Mouse (Mus musculus): ENCODE results near the gene Apba1.
A peak's percentile ranks its signal among the peaks of the same experiment; 100 is the strongest.

Gene Apba1

DNA sequence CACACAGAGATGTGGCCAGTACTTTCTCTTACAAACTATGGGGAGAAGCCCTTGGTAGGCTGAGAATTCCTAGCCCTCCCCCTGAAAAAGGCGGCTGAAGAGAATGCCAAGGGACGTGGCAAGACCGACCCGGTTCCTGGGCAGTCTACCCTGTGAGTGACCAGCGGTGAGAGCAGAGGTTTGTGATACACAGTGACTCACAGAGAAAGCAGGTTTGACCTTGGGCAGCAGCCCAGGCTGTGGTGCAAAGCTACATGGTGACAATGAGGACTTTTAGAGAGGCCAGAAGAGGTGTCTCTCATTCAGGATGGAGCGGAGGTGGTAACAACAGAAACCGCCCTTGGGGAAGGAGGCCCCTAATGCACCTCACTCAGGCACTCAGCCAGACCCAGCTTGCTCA lies 212.7 kb downstream of the Apba1 start:
- DNase-seq (ENCODE audit: low spot score in 2 of 2): no peak

DNA sequence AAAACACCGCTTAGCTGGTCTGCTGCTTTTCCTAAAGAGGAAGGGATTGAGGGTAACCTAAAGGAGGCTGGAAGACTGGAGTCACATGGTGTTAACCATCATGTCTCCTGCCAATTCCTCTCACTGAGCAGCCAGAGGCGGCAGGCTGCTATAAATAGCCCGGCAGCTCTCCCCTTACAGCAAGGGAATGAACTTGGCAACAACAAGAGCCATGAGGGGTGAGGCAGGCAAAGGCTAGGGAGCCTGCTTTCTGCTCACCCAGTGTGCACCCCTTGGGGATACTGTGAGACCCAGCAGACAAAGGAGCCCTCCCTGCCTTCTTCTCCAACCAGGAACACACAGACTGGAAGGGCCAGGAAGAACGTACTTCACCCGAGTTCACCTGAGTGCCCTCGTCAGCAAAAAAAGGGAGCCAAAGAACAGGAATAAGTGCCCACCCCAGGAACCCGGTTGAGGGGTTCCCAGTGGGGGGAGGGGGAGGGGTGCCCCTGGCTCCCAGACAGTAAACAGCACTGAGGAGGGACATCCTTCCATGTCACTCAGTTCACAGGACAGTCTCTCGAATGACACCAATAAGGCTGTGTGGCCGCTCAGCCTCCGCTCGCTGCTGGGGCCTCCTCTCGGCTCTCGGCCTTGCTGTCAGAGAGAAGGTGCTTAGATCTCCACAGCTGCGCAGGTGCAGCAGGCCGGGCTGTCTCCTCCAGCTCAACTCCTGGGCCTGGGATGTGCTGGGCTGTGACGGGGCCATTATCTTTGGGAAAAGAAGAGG lies 214.4 kb downstream of the Apba1 start:
- peak in 1 of 2 experiments; percentile 10 for DNase-seq (ENCODE audit: low spot score in 2 of 2)

DNA sequence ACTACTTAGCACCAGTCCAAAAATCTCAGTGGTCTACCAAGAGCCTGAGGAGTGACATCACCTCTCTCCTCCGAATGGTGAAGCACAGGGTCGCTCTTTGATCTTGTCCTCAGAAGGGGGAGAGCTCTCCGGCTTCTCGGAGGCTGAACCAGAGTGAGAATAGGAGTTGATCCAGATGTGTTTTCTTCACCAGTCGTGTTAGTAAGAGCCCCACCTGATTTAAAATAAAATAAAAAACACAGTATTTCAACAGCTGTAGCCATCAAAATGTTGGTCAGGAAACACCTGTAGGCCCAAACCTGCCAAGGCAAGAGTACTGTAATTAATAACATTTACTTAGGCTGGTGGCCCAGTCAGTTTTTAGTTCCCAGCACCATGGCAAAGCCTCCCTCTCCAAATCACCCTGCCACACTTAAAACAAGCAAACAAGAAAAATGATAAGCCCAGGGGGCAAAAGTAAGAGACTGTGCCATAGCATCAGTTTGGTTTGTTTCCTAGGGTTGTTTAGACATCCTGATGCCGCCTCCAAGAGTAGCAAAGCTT lies 219.3 kb downstream of the Apba1 start:
- no peak for DNase-seq (ENCODE audit: low spot score in 2 of 2)

DNA sequence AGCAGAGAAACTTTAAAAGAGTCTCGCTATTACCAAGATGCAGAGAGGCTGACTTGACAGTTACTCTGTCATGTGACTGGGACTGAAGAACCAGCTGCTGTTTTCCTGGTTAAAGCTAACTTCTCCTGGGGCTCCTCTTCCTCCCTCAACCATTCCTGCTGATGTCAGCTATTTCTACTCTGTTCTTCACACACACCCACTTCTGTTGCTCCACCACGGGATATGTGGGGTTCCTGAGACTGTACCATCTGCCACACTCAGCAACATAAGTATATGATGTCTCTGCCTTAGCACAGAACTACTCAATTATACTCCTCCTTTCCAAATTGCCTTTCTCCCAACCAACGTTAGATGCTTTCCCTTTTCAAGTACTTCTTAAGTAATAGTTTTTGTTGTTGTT lies 221.9 kb downstream of the Apba1 start:
- no peak for DNase-seq (ENCODE audit: low spot score in 2 of 2)

DNA sequence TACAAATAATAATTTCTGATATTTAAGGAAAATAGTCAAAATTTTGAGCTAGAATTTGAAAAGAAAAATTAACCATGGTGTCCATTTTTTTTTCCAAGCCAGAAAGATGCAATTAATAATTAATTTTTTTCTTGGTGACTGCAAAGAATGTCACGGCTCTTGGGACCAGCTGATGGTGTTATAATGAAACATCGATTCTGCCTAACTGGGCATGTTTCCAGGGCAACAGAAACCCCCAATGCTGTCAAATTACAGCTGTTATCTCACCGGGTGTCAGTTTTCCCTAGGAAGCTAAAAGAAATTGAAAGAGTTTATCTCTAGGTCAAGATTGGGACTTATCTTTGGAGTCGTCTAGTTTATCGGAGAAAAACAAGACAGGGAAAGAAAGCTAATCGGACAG lies 225.5 kb downstream of the Apba1 start:
- DNase-seq (ENCODE audit: low spot score in 2 of 2): no peak

DNA sequence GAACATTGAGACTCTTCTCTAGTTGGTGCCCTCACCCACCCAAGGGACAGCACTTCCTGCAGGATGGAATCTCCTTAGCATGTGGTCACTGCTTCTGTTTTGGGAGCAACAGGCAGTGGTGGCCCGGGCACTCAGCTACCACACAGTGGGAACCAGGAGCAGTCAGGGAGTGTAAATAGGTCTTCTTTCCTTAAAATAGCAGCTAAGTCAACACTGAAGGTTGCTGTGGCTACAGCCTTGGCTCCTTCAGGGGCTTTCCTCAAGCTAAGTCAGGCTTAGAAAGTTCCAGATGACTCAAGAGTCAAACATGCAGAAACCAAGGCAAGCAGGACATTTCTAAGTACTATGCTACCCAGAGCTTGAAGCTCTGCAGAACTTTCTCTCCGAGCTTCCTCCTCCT lies 228.6 kb downstream of the Apba1 start:
- DNase-seq (ENCODE audit: low spot score in 2 of 2): no peak

DNA sequence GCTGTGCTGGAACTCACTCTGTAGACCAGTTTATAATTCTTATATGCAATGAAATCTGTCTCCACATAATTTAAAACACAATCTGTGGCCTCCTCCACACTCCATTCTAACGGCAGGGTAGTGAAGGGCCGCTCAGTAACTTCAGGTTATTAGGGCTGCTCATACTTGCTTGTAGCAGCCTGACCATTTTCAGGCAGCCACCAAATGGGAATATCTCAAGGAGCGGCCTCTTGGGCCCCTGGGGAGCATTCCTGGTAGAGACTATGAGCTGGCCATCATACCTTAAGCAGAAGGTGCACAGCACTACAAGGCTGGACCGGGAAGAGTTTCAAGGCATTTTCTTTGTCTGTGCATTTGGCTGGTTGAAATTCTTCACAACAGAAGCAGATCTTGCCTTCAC lies 229.5 kb downstream of the Apba1 start:
- DNase-seq (ENCODE audit: low spot score in 2 of 2): no peak

DNA sequence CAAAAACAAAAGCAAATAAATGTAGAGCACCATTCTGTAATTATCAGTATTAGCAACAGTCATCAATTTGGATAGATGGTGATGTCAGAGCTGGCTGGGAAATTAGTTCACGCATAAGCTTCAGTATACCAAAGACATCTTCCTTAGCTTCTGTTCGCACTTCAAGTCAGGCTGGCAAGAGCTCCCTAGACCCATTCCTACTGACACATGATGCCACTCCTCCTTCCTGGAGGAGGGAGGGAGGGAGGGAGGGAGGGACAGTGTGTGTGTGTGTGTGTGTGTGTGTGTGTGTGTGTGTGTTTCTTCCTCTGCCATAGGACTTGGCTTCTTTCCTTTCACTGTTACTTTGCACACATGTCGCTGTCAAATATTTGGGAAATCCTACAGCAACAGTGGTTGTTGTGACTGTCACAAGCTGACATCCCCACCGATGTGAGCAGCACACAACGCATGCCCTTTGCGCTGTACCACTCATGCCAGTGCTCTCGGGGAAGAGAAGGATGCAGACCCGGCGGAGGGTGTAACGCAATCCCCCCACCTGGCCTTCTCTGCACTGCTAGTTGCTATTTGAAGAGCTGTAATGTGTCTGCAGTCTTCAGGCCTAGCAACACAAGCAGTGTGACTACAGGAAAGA lies 237.2 kb downstream of the Apba1 start:
- no peak for DNase-seq (ENCODE audit: low spot score in 2 of 2)
